Mouse (Mus musculus): ENCODE data around the gene Agtr2.
"Not testable (repeated sequence)": the region's sequence is repeated elsewhere in the genome, so short reads cannot be mapped to it uniquely, and the experiment has no call there.

Gene Agtr2

GRCm38 (mm10) chrX:21484414-21484813, at the start of gene Agtr2:
TSS of gene Agtr2 (plus strand) at chrX:21484544.
- DNase-seq (ENCODE audit: low read depth) = no peak

GRCm38 (mm10) chrX:21452519-21452918, 31.8 kb upstream of the Agtr2 start:
- no peak for DNase-seq (ENCODE audit: low read depth)

- no peak for DNase-seq (ENCODE audit: low read depth)
Observed at GRCm38 (mm10) chrX:21488111-21488510, 3.8 kb downstream of the Agtr2 start.

- DNase-seq (ENCODE audit: low read depth) = no peak
Observed at GRCm38 (mm10) chrX:21500242-21500641, 15.9 kb downstream of the Agtr2 start.

GRCm38 (mm10) chrX:21507333-21507732, 23.0 kb downstream of the Agtr2 start:
- not testable (repeated sequence) for DNase-seq (ENCODE audit: low read depth)

GRCm38 (mm10) chrX:21522590-21522989, 38.2 kb downstream of the Agtr2 start:
- DNase-seq (ENCODE audit: low read depth) = no peak
